Mouse (Mus musculus): ENCODE data around the gene 1700084M14Rik. TPM values are rescaled to one million over a fixed set of nuclear protein-coding genes. Genes with fewer than 3 reads are reported as not detected.
"Not testable (repeated sequence)": the region's sequence is repeated elsewhere in the genome, so short reads cannot be mapped to it uniquely, and the experiment has no call there.

1700084M14Rik gene
- polyA plus RNA-seq (2012; rRNA removed): not detected in 2 replicates

- 84% methylated on average over 3 of the region's 3 CpGs for WGBS
- not testable (repeated sequence) for DNase-seq (ENCODE audit: low read depth, low spot score)
Measured at GRCm38 (mm10) chrX:91575811-91576210, at the start of gene 1700084M14Rik. Gene 1700084M14Rik (minus strand): TSS chrX:91575911.

Other genes starting within 250 kb of the 1700084M14Rik start
- not detected in 2 replicates for gene Mageb2, start 244.2 kb downstream of the 1700084M14Rik start, polyA plus RNA-seq (2012; rRNA removed)
- not detected in 2 replicates for gene Gm5072, start 183.4 kb downstream of the 1700084M14Rik start, polyA plus RNA-seq (2012; rRNA removed)
- not detected in 2 replicates for gene Gm8914, start 95.8 kb downstream of the 1700084M14Rik start, polyA plus RNA-seq (2012; rRNA removed)
- gene Gm14781, start 56.3 kb upstream of the 1700084M14Rik start, polyA plus RNA-seq (2012; rRNA removed): not detected in 2 replicates
- gene Mageb5, start 207.1 kb upstream of the 1700084M14Rik start, polyA plus RNA-seq (2012; rRNA removed): not detected in 2 replicates

All from large intestine, adult 2 months (tissue).